Mouse (Mus musculus) limb, embryonic 14.5 days (tissue): ENCODE data around the gene Kcnk7. TPM values are rescaled to one million over a fixed set of nuclear protein-coding genes. Genes with fewer than 3 reads are reported as not detected.

Source experiments
- ATAC-seq: fragments of 200-750 bp; cut with Nextera tagmentation; 2 replicates; pipeline ENCODE4 v1.8.0; 2017; ENCODE audit warnings: low read depth, moderate number of reproducible peaks, moderate TSS enrichment; ENCODE audit not compliant: low FRiP score
- DNase-seq: peaks from one replicate; pipeline ENCODE4 v3.0.0-alpha.2; 2015; ENCODE audit warnings: low spot score
- H3K27ac ChIP-seq: fragments of 300-500 bp; sonication (generic); replicated peaks from 2 replicates; pipeline ENCODE4 v1.5.1; 2014; ENCODE audit warnings: low read depth, mild to moderate bottlenecking, low read length, moderate library complexity, mixed read lengths
- H3K27me3 ChIP-seq: fragments of 300-500 bp; sonication (generic); 2 replicates; pipeline ENCODE4 v1.6.1; 2014; ENCODE audit warnings: low read length, mixed read lengths; ENCODE audit not compliant: control insufficient read depth, insufficient read depth
- H3K36me3 ChIP-seq: fragments of 300-500 bp; sonication (generic); 2 replicates; pipeline ENCODE4 v1.6.1; 2014; ENCODE audit warnings: mild to moderate bottlenecking, low read length, moderate library complexity, mixed read lengths; ENCODE audit not compliant: control insufficient read depth, insufficient read depth
- H3K4me1 ChIP-seq: fragments of 300-500 bp; sonication (generic); 2 replicates; pipeline ENCODE4 v1.6.1; 2014; ENCODE audit warnings: antibody characterized with exemption, low read length, mixed read lengths; ENCODE audit not compliant: control insufficient read depth, insufficient read depth
- H3K4me2 ChIP-seq: fragments of 300-500 bp; sonication (generic); replicated peaks from 2 replicates; pipeline ENCODE4 v1.6.1; 2014; ENCODE audit warnings: low read depth, mild to moderate bottlenecking, low read length, moderate library complexity; ENCODE audit not compliant: severe bottlenecking
- H3K4me3 ChIP-seq: fragments of 300-500 bp; sonication (generic); replicated peaks from 2 replicates; pipeline ENCODE4 v1.5.1; 2014; ENCODE audit warnings: low read length
- H3K9ac ChIP-seq: fragments of 300-500 bp; sonication (generic); 2 replicates; pipeline ENCODE4 v1.6.1; 2014; ENCODE audit warnings: mild to moderate bottlenecking, low read depth, low read length, moderate library complexity; ENCODE audit not compliant: severe bottlenecking
- H3K9me3 ChIP-seq: fragments of 300-500 bp; sonication (generic); 2 replicates; pipeline ENCODE4 v1.6.1; 2016; ENCODE audit warnings: low read length; ENCODE audit not compliant: control insufficient read depth
- POLR2A ChIP-seq: fragments of 200-500 bp; IDR thresholded peaks from 2 replicates; pipeline ENCODE4 v1.8.0; 2012; ENCODE audit warnings: inconsistent platforms, mild to moderate bottlenecking, moderate library complexity, borderline replicate concordance; ENCODE audit not compliant: insufficient read depth, insufficient read length; ENCODE audit errors: extremely low read depth
- WGBS: fragments of 180-500 bp; shearing (Covaris S2); extraction: QIAGEN DNeasy Blood & Tissue Kit; methylation state at CpG from one replicate; pipeline ENCODE4 v1.1.7; 2014; 5-methylcytosine and 5-hydroxymethylcytosine counted together
- polyA plus RNA-seq, 2 experiments: library from polyadenylated mRNA; depleted of rRNA in 1 of 2; stranded (reverse) in 1 of 2; unstranded in 1 of 2; fragments of >200 nt; fragmentation: Nextera tagmentation in 1 of 2; extraction: Ambion mirVana in 1 of 2; gene quantifications; 2 replicates each; pipeline versions ENCODE4 v1.2.1 to v1.2.3; 2012 to 2014

Kcnk7 gene
- polyA plus RNA-seq, 2 experiments: 0.41 to 0.81 TPM

DNA sequence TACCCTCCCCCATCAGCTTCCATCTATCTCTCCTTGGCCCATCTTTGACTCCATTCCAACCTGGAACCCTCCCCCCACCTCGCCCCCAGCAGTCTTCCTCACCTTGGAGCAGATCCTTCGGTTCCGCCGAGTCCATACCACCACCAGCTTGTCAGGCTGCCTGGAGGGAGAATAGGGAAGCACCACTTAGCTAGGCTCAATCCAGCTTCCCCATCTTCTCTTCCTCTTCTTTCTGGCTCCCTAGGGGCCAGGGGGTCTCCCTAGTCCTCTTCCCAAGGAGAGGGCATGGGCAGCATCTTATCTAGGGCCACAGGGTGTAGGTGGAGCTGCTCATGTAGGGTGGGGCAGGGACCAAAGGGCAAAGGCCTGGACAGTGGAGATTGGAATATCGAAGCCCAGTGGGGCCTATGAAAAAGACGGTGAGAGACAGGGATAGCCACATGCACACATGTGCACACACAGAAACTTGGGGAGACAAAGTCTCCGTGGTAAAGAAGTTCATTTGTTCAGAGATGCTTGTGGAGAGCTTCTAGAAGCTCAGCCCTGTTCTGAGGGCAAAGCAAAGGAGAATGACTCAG lies 18.8 kb downstream of the Kcnk7 start:
- Histone ChIP-seq H3K27ac (no peak overlapping the region), H3K9me3 (no peaks in the 10 kb centered on the region), H3K4me3 (no peak overlapping the region), H3K27me3 (no peaks in the 10 kb centered on the region), H3K9ac (no peak overlapping the region), H3K4me1 (peaks cover 23% of the 10 kb centered on the region), H3K4me2 (no peak overlapping the region), H3K36me3 (peaks cover 57% of the 10 kb centered on the region)
- DNase-seq (no peak), ATAC-seq (no peak)
- no peak for TF ChIP-seq POLR2A
- 85% methylated on average over 7 of the region's 7 CpGs for WGBS

DNA sequence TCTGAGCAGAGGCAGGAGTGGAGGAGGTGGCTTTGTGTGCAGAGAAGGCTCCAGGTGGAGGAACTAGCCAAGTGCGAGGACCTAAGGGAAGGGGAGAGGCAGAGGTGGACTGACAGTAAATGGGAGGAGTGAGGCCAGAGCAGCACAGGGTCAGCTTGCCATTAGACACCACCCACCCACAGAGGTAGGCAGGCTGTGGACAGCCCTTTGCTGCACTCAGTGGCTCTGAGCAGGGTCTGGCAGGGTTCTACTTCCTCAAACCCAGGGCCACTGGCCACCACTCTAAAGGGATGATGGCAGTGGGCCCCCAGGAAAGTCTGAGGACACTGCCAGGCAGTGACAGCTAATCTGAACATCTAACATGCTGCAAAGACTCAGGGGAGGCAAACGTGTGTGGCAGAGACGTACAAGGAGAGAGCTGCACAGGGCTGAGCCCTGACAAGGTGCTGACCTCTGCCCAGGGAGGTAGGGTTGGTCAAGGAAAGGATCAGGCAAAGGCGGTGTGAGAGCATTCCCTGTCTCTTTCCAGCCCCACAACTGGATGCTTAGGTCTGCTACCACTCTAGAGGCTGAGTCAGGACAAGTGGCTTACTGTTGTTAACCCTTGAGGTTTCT lies 19.9 kb downstream of the Kcnk7 start:
- TF ChIP-seq POLR2A: no peak
- peak overlapping the region; percentile 41; the same call in 1 of the 2 replicates for H3K4me3 ChIP-seq
- no peak for ATAC-seq
- H3K9me3 ChIP-seq: no peaks in the 10 kb centered on the region
- H3K9ac ChIP-seq: 0 out of 2 replicates have a peak overlapping the region, but pooled peaks have one; percentile 5
- 58% methylated on average over 4 of the region's 4 CpGs for WGBS
- no peaks in the 10 kb centered on the region for H3K27me3 ChIP-seq
- H3K4me1 ChIP-seq: peaks cover 29% of the 10 kb centered on the region
- no peak overlapping the region for H3K27ac ChIP-seq
- H3K36me3 ChIP-seq: peaks cover 46% of the 10 kb centered on the region
- peak overlapping the region; percentile 25; the same call in 1 of the 2 replicates for H3K4me2 ChIP-seq
- no peak for DNase-seq

DNA sequence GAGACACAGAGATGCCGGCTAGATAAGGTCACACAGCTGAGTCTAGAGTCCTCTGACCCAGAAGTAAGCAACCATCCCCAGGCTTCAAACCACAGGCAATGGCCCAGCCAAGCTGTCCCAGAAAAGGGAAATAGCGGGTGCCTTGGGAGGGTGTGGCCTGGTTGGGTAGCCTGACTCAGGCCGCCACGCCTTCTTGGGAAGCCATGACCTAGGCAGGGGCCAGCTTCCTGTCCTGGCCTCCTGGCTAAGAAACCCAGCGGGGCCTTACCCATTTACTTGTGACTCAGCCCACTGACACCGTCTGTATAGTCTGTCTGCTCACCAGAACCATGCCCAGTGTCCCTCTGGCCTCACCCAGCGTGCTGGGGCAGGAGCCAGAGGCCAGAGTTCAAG lies 20.4 kb downstream of the Kcnk7 start:
- H3K27ac ChIP-seq: no peak overlapping the region
- no peak for DNase-seq
- H3K4me2 ChIP-seq: peak overlapping the region; percentile 61; the same call in 1 of the 2 replicates
- ATAC-seq: no peak
- H3K9ac ChIP-seq: peak overlapping the region; percentile 5; the same call in 1 of the 2 replicates
- WGBS: 66% methylated on average over 7 of the region's 7 CpGs
- peaks cover 29% of the 10 kb centered on the region for H3K4me1 ChIP-seq
- H3K36me3 ChIP-seq: peaks cover 41% of the 10 kb centered on the region
- H3K9me3 ChIP-seq: no peaks in the 10 kb centered on the region
- no peak for TF ChIP-seq POLR2A
- peak overlapping the region; percentile 41; the same call in 1 of the 2 replicates for H3K4me3 ChIP-seq
- no peaks in the 10 kb centered on the region for H3K27me3 ChIP-seq

DNA sequence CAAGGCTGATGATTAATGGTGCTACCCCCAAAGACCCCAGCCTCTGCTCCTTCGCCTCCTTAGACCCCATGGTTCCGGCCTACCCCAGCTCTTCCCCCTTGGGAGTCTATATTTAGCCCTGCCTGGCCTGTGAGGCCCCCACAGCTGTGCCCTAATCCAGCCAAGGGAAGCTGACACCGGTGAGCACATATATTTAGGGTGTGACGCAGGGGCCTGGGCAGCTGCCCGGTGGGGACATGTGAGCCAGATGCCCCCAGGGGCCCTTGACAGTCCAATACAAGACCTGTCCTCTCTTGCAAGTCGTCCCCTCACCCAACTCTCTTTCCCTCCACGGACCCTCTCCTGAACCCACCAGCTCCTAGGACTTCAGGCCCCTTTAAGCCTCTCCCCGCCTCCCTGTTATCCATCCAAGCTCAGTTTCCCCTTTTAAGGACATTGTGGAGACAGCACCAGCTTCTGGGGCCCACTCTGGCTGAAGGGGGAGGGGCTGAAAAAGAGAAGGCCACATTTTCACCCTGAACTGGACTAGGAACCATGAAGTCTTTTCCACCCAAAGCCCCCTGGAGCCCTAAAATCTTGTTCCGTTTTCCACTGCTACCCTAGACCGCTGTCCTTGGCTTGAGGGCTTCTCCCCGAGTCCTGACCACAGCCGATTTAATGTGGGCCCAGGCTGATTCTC lies 21.0 kb downstream of the Kcnk7 start:
- 74% methylated on average over 12 of the region's 12 CpGs for WGBS
- Histone ChIP-seq H3K9me3 (no peaks in the 10 kb centered on the region), H3K36me3 (peaks cover 39% of the 10 kb centered on the region), H3K27ac (0 out of 2 replicates have a peak overlapping the region, but pooled peaks have one; percentile 33), H3K27me3 (no peaks in the 10 kb centered on the region), H3K9ac (peak overlapping the region; percentile 60), H3K4me3 (peak overlapping the region; percentile 41), H3K4me2 (peak overlapping the region; percentile 61), H3K4me1 (peaks cover 32% of the 10 kb centered on the region)
- ATAC-seq (peak; percentile 35), DNase-seq (peak; percentile 64)
- no peak for TF ChIP-seq POLR2A

DNA sequence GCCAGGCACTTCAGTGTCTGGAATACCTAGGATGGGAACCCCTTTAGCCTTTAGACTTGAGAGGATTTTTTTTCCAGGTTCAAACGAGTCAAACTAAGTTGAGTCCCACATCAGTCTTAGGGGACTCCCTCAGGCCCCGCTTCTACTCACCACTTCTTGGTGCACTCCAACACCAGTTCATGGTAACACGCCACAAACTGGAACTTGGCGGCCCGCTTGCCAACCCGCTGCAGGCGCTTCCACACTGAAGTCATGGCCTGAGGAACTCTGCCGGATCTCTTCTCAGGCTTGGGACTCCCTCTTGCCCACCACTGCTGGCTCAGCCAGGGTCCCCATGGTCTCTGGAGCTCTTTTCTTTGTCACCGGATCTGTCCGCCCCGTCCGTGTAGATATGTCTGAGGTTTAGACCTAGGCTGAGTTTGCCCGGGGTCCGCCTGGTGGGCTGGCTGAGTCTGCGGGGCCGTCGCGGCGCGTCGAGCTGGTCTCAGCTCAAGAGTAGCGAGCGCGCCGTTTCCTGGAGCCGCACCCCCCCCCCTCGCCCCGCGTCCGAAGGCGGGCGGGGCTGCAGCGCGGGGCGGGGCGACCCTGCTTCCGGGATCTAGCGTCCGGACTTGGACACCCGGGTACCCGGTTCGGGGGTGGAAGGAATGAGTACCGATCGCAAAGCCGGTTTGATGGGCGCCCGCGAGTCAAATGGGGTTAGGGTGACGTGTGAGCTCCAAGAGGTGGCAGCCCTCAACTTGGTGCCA lies 21.8 kb downstream of the Kcnk7 start, which contains the start of gene Ehbp1l1:
Gene Ehbp1l1 (minus strand): TSS at position 551 of the 749 bp plus-strand sequence.
- Histone ChIP-seq H3K9me3 (no peaks in the 10 kb centered on the region), H3K27me3 (no peaks in the 10 kb centered on the region), H3K4me1 (peaks cover 37% of the 10 kb centered on the region), H3K4me3 (peak within 1 kb of the TSS; percentile 91), H3K36me3 (peaks cover 35% of the 10 kb centered on the region), H3K9ac (peak within 1 kb of the TSS; percentile 60), H3K27ac (peak within 1 kb of the TSS; percentile 33; the same call in 1 of the 2 replicates), H3K4me2 (peak within 1 kb of the TSS; percentile 88)
- peak; percentile 49 for DNase-seq
- no peak for TF ChIP-seq POLR2A
- no peak for ATAC-seq
- WGBS: 14% methylated on average over 36 of the region's 49 CpGs
